Mouse (Mus musculus) heart, embryonic 15.5 days (tissue): Measurements from ENCODE around the gene Polr2h. TPM values are rescaled to one million over a fixed set of nuclear protein-coding genes. Genes with fewer than 3 reads are reported as not detected.

ENCODE experiments used
- ATAC-seq: fragments of 200-750 bp; cut with Nextera tagmentation; replicated peaks from 2 replicates; pipeline ENCODE4 v1.8.0; 2017; ENCODE audit warnings: low read depth, moderate TSS enrichment; ENCODE audit not compliant: insufficient number of reproducible peaks, insufficient read depth, low FRiP score
- H3K27ac ChIP-seq: fragments of 300-500 bp; sonication (generic); 2 replicates; pipeline ENCODE4 v1.5.1; 2015; ENCODE audit warnings: mild to moderate bottlenecking, inconsistent platforms
- H3K27me3 ChIP-seq: fragments of 300-500 bp; sonication (generic); 2 replicates; pipeline ENCODE4 v1.6.1; 2015; ENCODE audit warnings: inconsistent platforms
- H3K36me3 ChIP-seq: fragments of 300-500 bp; sonication (generic); 2 replicates; pipeline ENCODE4 v1.6.1; 2015; ENCODE audit warnings: mild to moderate bottlenecking, inconsistent platforms
- H3K4me1 ChIP-seq: fragments of 300-500 bp; sonication (generic); replicated peaks from 2 replicates; pipeline ENCODE4 v1.6.1; 2015; ENCODE audit warnings: inconsistent platforms
- H3K4me2 ChIP-seq: fragments of 300-500 bp; sonication (generic); 2 replicates; pipeline ENCODE4 v1.6.1; 2015; ENCODE audit warnings: inconsistent platforms, mild to moderate bottlenecking, moderate library complexity
- H3K4me3 ChIP-seq: fragments of 300-500 bp; sonication (generic); 2 replicates; pipeline ENCODE4 v1.5.1; 2015; ENCODE audit warnings: mild to moderate bottlenecking, inconsistent platforms
- H3K9ac ChIP-seq: fragments of 300-500 bp; sonication (generic); 2 replicates; pipeline ENCODE4 v1.6.1; 2015; ENCODE audit warnings: mild to moderate bottlenecking, inconsistent platforms
- H3K9me3 ChIP-seq: fragments of 300-500 bp; sonication (generic); replicated peaks from 2 replicates; pipeline ENCODE4 v1.6.1; 2016; ENCODE audit warnings: inconsistent platforms
- WGBS: fragments of 180-500 bp; shearing (Covaris S2); methylation state at CpG from one replicate; pipeline ENCODE4 v1.1.7; 2015; ENCODE audit warnings: mixed read lengths; 5-methylcytosine and 5-hydroxymethylcytosine counted together
- polyA plus RNA-seq: library from polyadenylated mRNA; unstranded; fragments of >200 nt; fragmentation: Nextera tagmentation; extraction: Ambion mirVana; gene quantifications from 2 replicates; pipeline ENCODE4 v1.2.1, GENCODE M21; 2015

The Polr2h gene
- polyA plus RNA-seq, 1 experiment from 2014 or later, result 41.0 TPM

- no peaks in the 10 kb centered on the region for H3K9me3 ChIP-seq
- peaks cover 81% of the 10 kb centered on the region for H3K36me3 ChIP-seq
- H3K9ac ChIP-seq, result no peak overlapping the region
- no peak overlapping the region for H3K4me2 ChIP-seq
- H3K4me3 ChIP-seq, result no peak overlapping the region
- WGBS, result 50% methylated on average over 10 of the region's 10 CpGs
- no peaks in the 10 kb centered on the region for H3K27me3 ChIP-seq
- H3K4me1 ChIP-seq, result peaks cover 34% of the 10 kb centered on the region
- peak overlapping the region; percentile 29 for H3K27ac ChIP-seq
- ATAC-seq, result peak; percentile 61
Measured at GRCm38 (mm10) chr16:20677974-20678675, 39.3 kb upstream of the Polr2h start.

- Histone ChIP-seq H3K36me3 (peaks cover 62% of the 10 kb centered on the region), H3K4me3 (no peak overlapping the region), H3K9me3 (no peaks in the 10 kb centered on the region), H3K9ac (no peak overlapping the region), H3K27me3 (no peaks in the 10 kb centered on the region), H3K4me1 (peaks cover 33% of the 10 kb centered on the region), H3K27ac (no peak overlapping the region), H3K4me2 (no peak overlapping the region)
- 84% methylated on average over 3 of the region's 3 CpGs for WGBS
- no peak for ATAC-seq
Measured at GRCm38 (mm10) chr16:20690774-20691173, 26.7 kb upstream of the Polr2h start.

- Histone ChIP-seq H3K27me3 (0 out of 2 replicates have a peak, but pooled peaks cover 6% of the 10 kb centered on the region), H3K4me3 (no peak overlapping the region), H3K9ac (no peak overlapping the region), H3K36me3 (peaks cover 53% of the 10 kb centered on the region), H3K9me3 (no peaks in the 10 kb centered on the region), H3K4me2 (no peak overlapping the region), H3K27ac (no peak overlapping the region), H3K4me1 (peaks cover 41% of the 10 kb centered on the region)
- 56% methylated on average over 1 of the region's 1 CpGs for WGBS
- ATAC-seq, result no peak
Measured at GRCm38 (mm10) chr16:20691617-20692016, 25.8 kb upstream of the Polr2h start.

- H3K4me1 ChIP-seq, result peaks cover 41% of the 10 kb centered on the region
- no peak overlapping the region; the same call in 1 of the 2 replicates for H3K4me2 ChIP-seq
- H3K27ac ChIP-seq, result no peak overlapping the region
- H3K4me3 ChIP-seq, result no peak overlapping the region
- H3K36me3 ChIP-seq, result peaks cover 45% of the 10 kb centered on the region
- WGBS, result 53% methylated on average over 16 of the region's 16 CpGs
- no peaks in the 10 kb centered on the region for H3K9me3 ChIP-seq
- 0 out of 2 replicates have a peak, but pooled peaks cover 7% of the 10 kb centered on the region for H3K27me3 ChIP-seq
- H3K9ac ChIP-seq, result no peak overlapping the region
- ATAC-seq, result no peak
Measured at GRCm38 (mm10) chr16:20692241-20692965, 25.1 kb upstream of the Polr2h start.

- H3K4me3 ChIP-seq, result peak within 1 kb of the TSS; percentile 76
- under 1% methylated on average over 37 of the region's 37 CpGs for WGBS
Measured at GRCm38 (mm10) chr16:20693111-20693701, 24.3 kb upstream of the Polr2h start, which contains the start of gene Fam131a. TSS of gene Fam131a (plus strand) at chr16:20693241.

GRCm38 (mm10) chr16:20694781-20695180, 22.7 kb upstream of the Polr2h start:
- no peak overlapping the region for H3K9ac ChIP-seq
- peak overlapping the region; percentile 65 for H3K27ac ChIP-seq
- H3K4me3 ChIP-seq, result peak overlapping the region; percentile 42
- H3K27me3 ChIP-seq, result 0 out of 2 replicates have a peak, but pooled peaks cover 7% of the 10 kb centered on the region
- H3K4me1 ChIP-seq, result peaks cover 41% of the 10 kb centered on the region
- H3K9me3 ChIP-seq, result no peaks in the 10 kb centered on the region
- H3K4me2 ChIP-seq, result peak overlapping the region; percentile 64
- 0 out of 2 replicates have a peak, but pooled peaks have one; percentile 5 for ATAC-seq
- H3K36me3 ChIP-seq, result peaks cover 27% of the 10 kb centered on the region
- 55% methylated on average over 8 of the region's 8 CpGs for WGBS

More at GRCm38 (mm10) chr16:20693111-20693701, 24.3 kb upstream of the Polr2h start, which contains the start of gene Fam131a:
- ATAC-seq, result peak; percentile 90
- Histone ChIP-seq H3K27ac (peak within 1 kb of the TSS; percentile 91), H3K4me2 (peak within 1 kb of the TSS; percentile 96), H3K4me1 (peaks cover 41% of the 10 kb centered on the region), H3K9ac (peak within 1 kb of the TSS; percentile 81), H3K9me3 (no peaks in the 10 kb centered on the region), H3K36me3 (peaks cover 37% of the 10 kb centered on the region), H3K27me3 (0 out of 2 replicates have a peak, but pooled peaks cover 7% of the 10 kb centered on the region)

- peaks cover 41% of the 10 kb centered on the region for H3K4me1 ChIP-seq
- peak; percentile 77 for ATAC-seq
- peak overlapping the region; percentile 65 for H3K27ac ChIP-seq
- H3K4me3 ChIP-seq, result peak overlapping the region; percentile 42
- H3K36me3 ChIP-seq, result peaks cover 20% of the 10 kb centered on the region
- 3% methylated on average over 43 of the region's 46 CpGs for WGBS
- H3K9me3 ChIP-seq, result no peaks in the 10 kb centered on the region
- peak overlapping the region; percentile 64 for H3K4me2 ChIP-seq
- 0 out of 2 replicates have a peak, but pooled peaks cover 7% of the 10 kb centered on the region for H3K27me3 ChIP-seq
- peak overlapping the region; percentile 12; the same call in 1 of the 2 replicates for H3K9ac ChIP-seq
Measured at GRCm38 (mm10) chr16:20695622-20696323, 21.7 kb upstream of the Polr2h start.

GRCm38 (mm10) chr16:20699266-20699665, 18.2 kb upstream of the Polr2h start:
- Histone ChIP-seq H3K36me3 (peaks cover 9% of the 10 kb centered on the region; the same call in 1 of the 2 replicates), H3K4me3 (no peak overlapping the region), H3K9ac (no peak overlapping the region), H3K4me2 (no peak overlapping the region), H3K9me3 (no peaks in the 10 kb centered on the region), H3K27me3 (0 out of 2 replicates have a peak, but pooled peaks cover 7% of the 10 kb centered on the region), H3K4me1 (peaks cover 37% of the 10 kb centered on the region), H3K27ac (no peak overlapping the region)
- no peak for ATAC-seq
- WGBS, result 74% methylated on average over 5 of the region's 5 CpGs

GRCm38 (mm10) chr16:20700036-20700435, 17.4 kb upstream of the Polr2h start:
- no peak overlapping the region for H3K4me2 ChIP-seq
- H3K9me3 ChIP-seq, result no peaks in the 10 kb centered on the region
- H3K27ac ChIP-seq, result no peak overlapping the region
- H3K27me3 ChIP-seq, result 0 out of 2 replicates have a peak, but pooled peaks cover 7% of the 10 kb centered on the region
- no peak overlapping the region for H3K9ac ChIP-seq
- WGBS, result 50% methylated on average over 5 of the region's 5 CpGs
- H3K36me3 ChIP-seq, result peaks cover 9% of the 10 kb centered on the region; the same call in 1 of the 2 replicates
- no peak for ATAC-seq
- H3K4me3 ChIP-seq, result no peak overlapping the region
- H3K4me1 ChIP-seq, result peaks cover 31% of the 10 kb centered on the region

- H3K27ac ChIP-seq, result no peak overlapping the region
- H3K4me1 ChIP-seq, result peaks cover 18% of the 10 kb centered on the region
- H3K4me3 ChIP-seq, result no peak overlapping the region
- WGBS, result 67% methylated on average over 7 of the region's 7 CpGs
- no peaks in the 10 kb centered on the region for H3K9me3 ChIP-seq
- H3K36me3 ChIP-seq, result peaks cover 9% of the 10 kb centered on the region; the same call in 1 of the 2 replicates
- no peak overlapping the region for H3K4me2 ChIP-seq
- 0 out of 2 replicates have a peak, but pooled peaks cover 4% of the 10 kb centered on the region for H3K27me3 ChIP-seq
- H3K9ac ChIP-seq, result no peak overlapping the region
- ATAC-seq, result no peak
Measured at GRCm38 (mm10) chr16:20701316-20701715, 16.1 kb upstream of the Polr2h start.
